Mouse (Mus musculus) limb, embryonic 10.5 days (tissue): Measurements from ENCODE around the gene Gstm5. TPM values are rescaled to one million over a fixed set of nuclear protein-coding genes. Genes with fewer than 3 reads are reported as not detected.

ENCODE experiments used
- DNase-seq: peaks from one replicate; pipeline ENCODE4 v3.0.0-alpha.2; 2017; ENCODE audit warnings: low spot score
- H3K27ac ChIP-seq: fragments of 300-500 bp; sonication (generic); 2 replicates; pipeline ENCODE4 v1.5.1; 2016; ENCODE audit warnings: mild to moderate bottlenecking
- H3K27me3 ChIP-seq: fragments of 300-500 bp; sonication (generic); 2 replicates; pipeline ENCODE4 v1.6.1; 2016; ENCODE audit warnings: low read depth, mild to moderate bottlenecking; ENCODE audit not compliant: poor library complexity, severe bottlenecking
- H3K36me3 ChIP-seq: fragments of 300-500 bp; sonication (generic); 2 replicates; pipeline ENCODE4 v1.6.1; 2016; ENCODE audit warnings: mild to moderate bottlenecking, moderate library complexity
- H3K4me1 ChIP-seq: fragments of 300-500 bp; sonication (generic); 2 replicates; pipeline ENCODE4 v1.6.1; 2016
- H3K4me3 ChIP-seq: fragments of 300-500 bp; sonication (generic); 2 replicates; pipeline ENCODE4 v1.5.1; 2016; ENCODE audit warnings: mild to moderate bottlenecking, moderate library complexity
- H3K9me3 ChIP-seq: fragments of 300-500 bp; sonication (generic); replicated peaks from 2 replicates; pipeline ENCODE4 v1.6.1; 2016; ENCODE audit warnings: mild to moderate bottlenecking
- WGBS: fragments of 180-500 bp; shearing (Covaris S2); methylation state at CpG from one replicate; pipeline ENCODE4 v1.1.7; 2016; 5-methylcytosine and 5-hydroxymethylcytosine counted together
- polyA plus RNA-seq: library from polyadenylated mRNA; unstranded; fragments of >200 nt; fragmentation: Nextera tagmentation; extraction: Ambion mirVana; gene quantifications from 2 replicates; pipeline ENCODE4 v1.2.1, GENCODE M21; 2016

Gene Gstm5
- polyA plus RNA-seq, 1 experiment from 2014 or later, result 203 TPM

DNA sequence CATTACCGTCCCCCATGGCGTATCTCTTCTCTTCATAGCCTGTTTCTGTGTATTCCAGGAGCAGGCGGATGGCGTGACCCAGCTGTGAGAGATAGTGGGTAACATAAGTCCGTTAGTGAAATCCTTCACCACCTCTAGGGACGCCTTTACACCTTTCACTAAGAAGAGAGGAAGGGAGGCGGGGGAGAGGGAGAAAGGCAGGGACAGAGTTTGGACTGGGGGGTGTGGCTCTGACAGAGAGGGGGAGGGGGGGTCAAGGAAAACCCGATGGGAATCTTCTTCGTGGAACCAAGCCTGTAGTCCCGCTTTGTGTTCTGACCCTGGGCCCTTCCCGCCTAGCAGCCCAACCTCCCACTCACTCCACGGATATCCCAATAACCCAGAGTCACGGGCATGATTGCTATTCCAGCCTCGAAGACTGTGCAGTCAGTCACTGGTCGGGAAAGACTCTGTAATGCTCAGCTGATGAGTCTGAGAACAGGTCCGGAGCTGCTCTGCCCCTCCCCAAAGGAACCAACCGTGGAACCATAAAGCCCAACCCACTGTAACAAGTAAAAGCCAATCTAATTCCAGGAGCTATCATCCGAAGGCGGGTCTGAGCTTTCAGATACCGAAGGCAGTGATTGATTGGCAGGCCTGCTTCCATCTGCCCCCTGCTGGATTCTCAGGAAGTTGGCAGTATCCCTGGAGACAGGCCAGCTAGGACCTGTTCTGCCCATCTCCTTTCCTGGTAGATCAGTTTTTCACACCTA, 47.8 kb downstream of the Gstm5 start, which contains the start of gene Gstm6:
Gene Gstm6, minus strand, starts transcription at position 511 of the 752 bp plus-strand sequence.
- Histone ChIP-seq H3K9me3 (no peaks in the 10 kb centered on the region), H3K27me3 (no peaks in the 10 kb centered on the region), H3K4me1 (peaks cover 16% of the 10 kb centered on the region), H3K27ac (0 out of 2 replicates have a peak within 1 kb of the TSS, but pooled peaks have one; percentile 25), H3K36me3 (no peaks in the 10 kb centered on the region), H3K4me3 (peak within 1 kb of the TSS; percentile 44)
- 14% methylated on average over 20 of the region's 20 CpGs for WGBS
- DNase-seq, result no peak

DNA sequence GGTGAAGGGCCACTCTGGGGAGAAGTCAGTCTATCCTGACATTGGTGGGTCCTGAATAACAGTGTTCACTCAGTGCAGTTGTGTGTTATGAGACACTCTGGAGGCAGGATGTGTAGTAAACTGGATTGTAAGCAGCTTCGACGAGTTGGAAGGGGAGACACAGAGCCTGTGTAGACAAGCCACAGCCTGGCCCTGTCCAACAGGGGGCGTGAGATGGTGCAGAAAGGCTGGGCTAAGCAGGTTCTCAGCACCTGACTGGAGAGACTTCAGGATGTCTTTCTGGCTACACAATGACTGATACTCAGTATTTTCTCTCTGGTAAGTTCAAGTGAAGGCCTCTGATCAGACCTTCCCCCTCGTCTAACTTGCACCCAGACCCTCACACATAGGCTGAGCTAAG, 50.1 kb downstream of the Gstm5 start:
- no peaks in the 10 kb centered on the region for H3K27me3 ChIP-seq
- no peaks in the 10 kb centered on the region for H3K9me3 ChIP-seq
- DNase-seq, result no peak
- WGBS, result 49% methylated on average over 4 of the region's 4 CpGs
- peaks cover 10% of the 10 kb centered on the region for H3K4me1 ChIP-seq
- no peaks in the 10 kb centered on the region for H3K36me3 ChIP-seq
- no peak overlapping the region for H3K4me3 ChIP-seq
- H3K27ac ChIP-seq, result no peak overlapping the region

Other genes starting within 250 kb of the Gstm5 start
- 83.4 and 98.2 TPM in 2 replicates for gene Ahcyl1, start 199.3 kb upstream of the Gstm5 start, polyA plus RNA-seq
- gene Csf1, start 135.4 kb upstream of the Gstm5 start, polyA plus RNA-seq, result 3.4 and 4.6 TPM in 2 replicates
- gene Eps8l3, start 18.6 kb upstream of the Gstm5 start, polyA plus RNA-seq, result not detected in 2 replicates
- 12.2 and 26.0 TPM in 2 replicates for gene Gstm7, start 36.0 kb downstream of the Gstm5 start, polyA plus RNA-seq
- gene Gstm6, start 47.9 kb downstream of the Gstm5 start, polyA plus RNA-seq, result 1.8 and 3.6 TPM in 2 replicates
- not detected in 2 replicates for gene Gstm3, start 73.5 kb downstream of the Gstm5 start, polyA plus RNA-seq
- 19.1 and 26.1 TPM in 2 replicates for gene Gstm2, start 90.6 kb downstream of the Gstm5 start, polyA plus RNA-seq
- gene Gstm1, start 122.2 kb downstream of the Gstm5 start, polyA plus RNA-seq, result 27.5 and 27.8 TPM in 2 replicates
- 11.6 and 15.1 TPM in 2 replicates for gene Gstm4, start 149.1 kb downstream of the Gstm5 start, polyA plus RNA-seq
- 68.8 and 69.7 TPM in 2 replicates for gene Ampd2, start 190.8 kb downstream of the Gstm5 start, polyA plus RNA-seq
- gene Gnat2, start 197.0 kb downstream of the Gstm5 start, polyA plus RNA-seq, result 1.6 and 2.4 TPM in 2 replicates